Mouse (Mus musculus): ENCODE data around the gene Gm867.

The Gm867 gene

DNA sequence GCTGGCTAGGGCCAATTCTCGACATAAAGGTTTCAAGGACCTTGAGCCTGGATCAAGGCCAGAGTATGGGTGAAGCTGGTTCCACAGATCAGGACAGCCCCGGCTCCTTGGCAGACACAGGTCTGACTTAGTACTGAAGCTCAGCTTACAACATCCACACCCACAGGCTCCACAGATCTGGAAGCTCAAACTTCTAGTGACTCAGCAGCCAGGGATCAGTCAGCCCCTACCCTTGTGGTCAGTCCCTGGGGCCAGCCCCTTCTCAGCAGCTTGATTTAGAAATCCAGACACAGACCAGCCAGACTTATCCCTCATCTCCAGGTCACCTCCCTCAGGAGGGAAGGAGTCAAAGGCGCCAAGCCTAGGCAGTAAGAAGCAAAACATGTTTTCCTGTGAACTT is 41.6 kb downstream of the Gm867 start:
- intact Hi-C loops (cut with DNase I): no loop called here

DNA sequence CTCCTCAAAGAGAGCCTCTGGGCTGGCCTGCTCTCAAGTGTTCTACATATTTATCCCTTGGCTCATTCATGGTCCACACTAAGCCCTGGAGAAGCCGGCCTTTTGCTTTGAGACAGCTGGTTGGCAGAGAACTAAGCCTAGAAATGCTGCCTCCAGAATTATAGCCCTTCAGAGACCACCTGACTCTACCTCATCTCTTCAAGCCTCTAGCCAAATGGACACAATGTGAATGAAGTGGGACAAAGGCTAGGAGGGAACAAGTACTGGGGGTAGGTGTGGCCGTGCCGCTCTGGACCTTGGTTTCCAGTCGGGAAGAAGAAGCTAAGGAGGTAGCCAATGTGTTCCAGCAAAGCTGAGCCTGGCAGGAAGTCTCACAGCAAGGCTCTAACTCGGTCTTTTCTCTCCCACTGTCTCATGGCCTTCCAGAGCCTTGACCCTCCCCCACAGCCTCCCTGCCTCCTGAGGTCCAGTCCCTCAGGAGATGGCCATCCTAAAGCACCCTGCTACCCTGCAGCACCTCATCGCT is 42.4 kb downstream of the Gm867 start:
- intact Hi-C loops (cut with DNase I): no loop called here

DNA sequence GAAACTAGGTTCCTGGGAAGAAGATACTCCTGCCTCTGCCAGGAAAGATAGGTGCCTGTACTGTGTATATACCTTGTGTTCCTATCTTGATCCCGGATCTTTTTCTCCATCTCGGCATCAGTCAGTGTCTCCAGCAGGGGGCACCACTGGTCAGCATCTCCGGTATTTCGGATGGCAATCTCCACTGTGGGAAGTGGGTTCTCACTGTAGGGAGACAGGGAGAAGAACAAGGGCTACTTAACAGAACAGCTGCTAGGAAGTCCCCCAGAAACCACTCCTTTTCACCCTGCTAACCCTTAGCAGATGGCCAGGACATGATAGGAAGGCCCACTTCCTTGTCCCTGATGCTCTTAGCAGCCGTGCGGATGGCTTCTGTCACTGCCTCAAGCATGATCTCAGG is 43.1 kb downstream of the Gm867 start:
- intact Hi-C loops (cut with DNase I): loop anchor here (2.0 kb wide), 1 partner anchor 53 kb away; no protein-coding TSS in a partner anchor

DNA sequence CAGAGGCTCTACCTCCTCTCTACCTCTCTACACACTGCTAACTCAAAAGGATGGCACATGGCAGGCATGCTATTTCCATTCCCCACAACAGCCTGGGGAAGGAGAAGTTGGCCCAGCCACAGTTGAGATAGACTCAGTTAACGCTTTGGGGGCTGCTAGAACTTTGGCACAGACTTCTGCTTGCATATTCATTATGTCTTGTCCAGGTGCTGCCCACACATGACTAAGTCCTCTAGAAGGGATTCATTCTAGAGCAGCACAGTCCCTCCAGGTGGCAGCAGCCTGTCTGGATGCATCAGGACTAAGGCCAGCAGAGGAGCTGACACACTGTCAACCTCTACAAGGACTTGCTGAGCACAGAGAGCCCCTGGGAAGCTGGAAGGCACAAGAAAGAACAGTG is 44.3 kb downstream of the Gm867 start:
- intact Hi-C loops (cut with DNase I): loop anchor here (2.0 kb wide), 1 partner anchor 55 kb away; no protein-coding TSS in a partner anchor

DNA sequence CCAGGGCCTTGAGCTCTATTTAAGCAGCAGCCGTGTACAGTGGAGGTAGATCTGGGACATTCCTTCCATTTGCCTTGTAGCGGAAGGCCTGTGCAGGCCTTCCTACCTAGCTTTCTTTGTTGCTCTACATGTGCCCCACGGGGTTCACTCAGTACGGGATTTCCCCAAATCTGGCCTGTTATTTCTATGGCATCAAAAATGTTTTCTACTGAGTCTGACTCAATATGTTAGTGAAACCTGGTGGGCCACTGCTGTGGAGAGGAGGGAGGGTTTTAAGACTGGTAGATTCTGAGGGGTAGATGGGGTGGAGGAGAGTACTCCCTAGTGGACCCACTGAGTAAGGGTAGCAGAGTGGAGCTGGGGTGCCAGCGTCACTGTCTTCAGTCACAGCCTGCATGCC is 44.7 kb downstream of the Gm867 start:
- intact Hi-C loops (cut with DNase I): loop anchor here (2.0 kb wide), 1 partner anchor 55 kb away; no protein-coding TSS in a partner anchor

DNA sequence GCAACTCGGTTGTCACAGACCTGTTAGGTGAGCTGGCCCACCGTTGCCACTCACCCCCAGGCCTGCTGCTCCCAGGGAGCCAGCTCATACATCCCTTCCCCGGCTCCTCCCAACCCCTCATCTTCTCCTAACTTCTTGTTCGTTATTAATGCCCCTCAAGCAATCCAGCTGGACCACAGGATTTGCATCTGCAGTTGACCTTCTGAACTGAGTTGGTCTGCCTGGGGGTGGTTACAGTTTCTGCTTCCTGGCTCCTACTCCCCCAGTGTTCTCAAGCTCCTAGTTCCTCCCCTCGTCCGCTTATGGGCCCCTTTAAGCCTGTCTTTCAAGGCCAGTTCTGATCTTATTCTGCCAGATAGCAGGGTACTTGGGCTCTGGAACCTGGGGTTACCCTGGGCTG is 45.9 kb downstream of the Gm867 start:
- intact Hi-C loops (cut with DNase I): no loop called here

DNA sequence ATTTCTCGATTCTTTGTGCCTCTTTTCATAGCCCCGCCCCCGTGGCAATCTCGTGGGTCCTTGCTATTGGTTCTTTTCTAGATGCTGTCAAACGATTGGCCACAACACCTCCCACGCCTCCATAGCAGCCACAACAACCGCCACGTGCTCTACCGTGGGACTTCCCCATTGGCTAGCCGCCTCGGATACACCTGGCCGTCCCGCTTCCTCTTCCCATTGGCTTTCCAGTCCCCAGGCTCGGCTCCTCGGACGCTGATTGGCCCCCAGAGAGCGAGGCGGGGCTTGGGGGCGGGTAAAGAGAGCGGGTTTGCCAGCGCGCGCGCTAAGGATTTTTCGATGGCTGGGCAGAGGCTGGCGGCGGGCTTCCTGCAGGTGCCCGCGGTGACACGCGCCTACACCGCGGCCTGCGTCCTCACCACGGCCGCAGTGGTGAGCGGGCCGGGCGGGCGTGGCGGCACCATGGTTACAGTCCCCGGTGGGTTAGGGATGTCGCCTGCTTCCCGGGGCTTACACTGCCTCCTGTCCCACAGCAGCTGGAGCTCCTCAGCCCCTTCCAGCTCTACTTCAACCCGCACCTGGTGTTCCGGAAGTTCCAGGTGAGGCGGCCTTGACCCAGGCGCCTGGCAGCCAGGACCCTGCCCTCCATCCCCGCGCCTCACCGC is 47.3 kb downstream of the Gm867 start, which contains the start of gene Derl3:
Derl3 (plus strand) TSS at position 325 of the 662 bp plus-strand sequence.
- intact Hi-C loops (cut with DNase I): no loop called here

DNA sequence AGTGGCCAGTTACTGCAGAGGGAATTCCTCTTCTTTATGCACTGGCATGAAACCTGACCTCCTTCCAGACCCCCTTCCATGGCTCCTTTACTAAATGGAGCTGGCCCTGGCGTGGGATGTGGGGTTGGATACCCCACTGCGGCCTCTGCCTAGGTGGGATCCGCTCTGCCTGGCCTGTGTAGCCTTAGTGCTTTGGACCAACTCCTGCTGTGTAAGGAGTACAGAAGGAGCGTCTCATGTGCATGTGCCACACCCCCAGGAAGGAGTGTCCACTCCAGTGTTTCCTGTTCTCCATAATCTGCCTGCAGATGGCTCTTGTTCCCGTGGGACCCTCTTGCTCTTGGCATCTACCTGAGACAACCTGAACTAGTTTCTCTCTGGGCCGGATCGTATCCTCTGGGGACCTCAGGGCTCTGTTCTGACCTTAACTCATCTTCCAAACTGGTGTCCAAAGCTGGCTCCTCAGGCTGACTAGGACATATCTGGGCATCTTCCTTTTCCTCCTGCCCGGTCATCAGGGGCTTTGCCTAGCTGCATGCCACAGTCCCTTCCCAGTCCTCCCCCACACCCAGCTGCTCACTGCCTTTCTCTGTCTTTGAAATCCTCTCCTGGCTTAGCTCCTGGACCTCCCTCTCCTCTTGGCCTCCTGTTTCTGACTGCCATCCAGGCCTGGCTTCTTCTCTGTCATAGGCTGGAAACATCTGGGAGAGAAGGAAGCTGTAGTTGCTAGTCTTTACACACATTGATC is 50.9 kb downstream of the Gm867 start:
- intact Hi-C loops (cut with DNase I): no loop called here
